Mouse (Mus musculus) neural tube, embryonic 10.5 days (tissue): ENCODE measurements around the gene Ppp1ca.

Experiments
- DNase-seq: peaks from one replicate; pipeline ENCODE4 v3.0.0-alpha.2; 2017; ENCODE audit warnings: low spot score; ENCODE audit errors: extremely low spot score

Ppp1ca gene

GRCm38 (mm10) chr19:4191528-4192250 lies at the start of gene Ppp1ca:
Gene Ppp1ca (plus strand): TSS chr19:4192065.
- peak; percentile 98 for DNase-seq

GRCm38 (mm10) chr19:4142416-4143173 lies 49.3 kb upstream of the Ppp1ca start:
- DNase-seq = no peak

DNA sequence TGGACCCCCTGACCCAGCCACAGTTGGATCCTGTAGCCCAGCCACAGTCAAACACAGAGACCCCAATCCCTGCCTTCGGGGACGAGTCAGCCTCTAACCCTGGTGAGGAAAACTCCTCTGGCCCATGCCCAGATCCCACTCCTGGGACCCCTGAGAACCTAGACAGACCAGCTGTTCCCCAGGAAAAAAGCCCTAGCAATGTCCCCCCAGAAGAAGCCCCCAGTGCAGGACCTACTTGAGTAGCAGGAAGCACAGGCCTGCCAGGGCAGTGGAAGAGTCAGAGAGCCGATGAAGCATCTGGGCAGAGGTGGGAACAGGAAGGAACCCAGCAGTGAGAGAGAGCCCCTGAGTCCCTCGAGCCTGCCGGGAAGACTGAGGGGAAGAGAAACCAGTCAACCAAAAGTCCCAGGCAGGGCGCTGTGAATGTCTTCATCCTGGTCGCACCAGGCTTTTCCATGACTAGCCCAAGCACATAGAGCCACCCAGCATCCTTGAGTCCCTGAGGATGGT lies 48.1 kb upstream of the Ppp1ca start, which contains the start of gene Cabp4:
Gene Cabp4 (minus strand): TSS at position 275 of the 510 bp plus-strand sequence.
- DNase-seq = no peak

- no peak for DNase-seq
Observed at GRCm38 (mm10) chr19:4144550-4145498, 47.0 kb upstream of the Ppp1ca start.

DNA sequence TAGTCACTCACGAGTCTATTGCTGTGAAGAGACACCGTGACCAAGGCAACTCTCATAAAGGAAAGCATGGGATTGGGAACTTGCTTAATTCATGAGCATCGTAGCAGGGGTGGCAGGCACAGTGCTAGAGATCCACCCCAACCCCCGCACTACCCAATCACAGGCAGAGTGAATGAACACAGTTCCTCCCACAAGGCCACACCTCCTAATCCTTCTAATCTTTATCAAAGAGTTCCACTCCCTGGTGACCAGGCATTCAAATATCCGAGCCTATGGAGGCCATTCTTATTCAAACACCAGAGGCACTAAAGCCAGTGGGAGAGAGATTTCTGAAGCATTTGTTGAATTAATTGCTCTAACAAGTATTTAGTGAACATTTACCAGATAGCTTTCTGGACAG lies 45.9 kb upstream of the Ppp1ca start:
- no peak for DNase-seq

GRCm38 (mm10) chr19:4146366-4147021 lies 45.4 kb upstream of the Ppp1ca start:
- no peak for DNase-seq

DNA sequence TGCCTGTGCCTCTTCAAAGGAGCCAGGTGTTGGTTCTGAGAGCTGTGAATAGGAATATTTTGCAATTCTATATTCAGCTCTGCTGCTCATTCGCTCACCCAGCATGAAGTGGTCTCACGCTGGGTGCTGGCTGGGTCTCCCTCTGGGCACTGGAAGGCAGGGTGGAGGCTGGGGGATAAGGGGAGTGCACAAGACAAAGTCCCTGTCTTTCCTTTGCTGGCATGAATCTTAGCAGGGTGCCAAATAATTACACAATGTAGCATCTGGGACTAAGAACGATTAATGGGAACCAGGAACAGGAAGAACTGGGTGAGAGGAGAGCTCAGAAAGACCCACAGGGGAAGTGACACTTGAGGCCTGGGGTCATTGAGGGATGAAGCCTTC lies 44.9 kb upstream of the Ppp1ca start:
- no peak for DNase-seq

DNA sequence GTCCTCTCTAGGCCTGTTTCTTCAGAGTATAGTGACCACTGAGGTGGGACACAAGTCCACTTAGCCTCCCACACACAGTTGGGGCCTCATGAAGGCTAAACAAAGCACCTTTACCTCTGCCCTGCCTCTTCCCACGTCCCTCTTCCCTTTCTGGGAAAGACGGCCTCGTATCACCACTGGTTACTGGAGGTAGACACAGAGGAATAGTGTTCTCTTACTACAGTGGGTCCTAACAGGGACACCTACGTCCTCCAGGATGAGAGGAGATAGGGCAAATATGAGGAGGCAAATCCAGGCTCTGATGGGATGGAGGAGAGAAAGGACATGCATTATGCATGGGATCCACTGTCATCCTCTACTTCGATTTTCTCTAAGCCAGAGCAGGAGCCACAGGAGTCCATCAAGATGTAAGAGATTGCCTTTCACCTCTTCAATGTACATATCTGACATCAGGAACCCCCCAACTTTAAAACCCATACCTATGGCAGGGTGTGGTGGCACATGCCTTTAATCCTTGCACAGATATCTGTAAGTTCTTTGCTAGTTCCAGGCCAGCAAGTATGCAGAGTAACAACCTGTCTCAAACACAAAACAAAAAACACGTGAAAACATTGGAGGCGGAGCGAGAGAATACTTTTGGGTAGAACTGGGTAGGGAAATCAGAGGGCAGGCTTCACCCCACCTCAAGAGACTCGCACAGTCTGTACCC lies 43.9 kb upstream of the Ppp1ca start:
- DNase-seq = no peak

DNA sequence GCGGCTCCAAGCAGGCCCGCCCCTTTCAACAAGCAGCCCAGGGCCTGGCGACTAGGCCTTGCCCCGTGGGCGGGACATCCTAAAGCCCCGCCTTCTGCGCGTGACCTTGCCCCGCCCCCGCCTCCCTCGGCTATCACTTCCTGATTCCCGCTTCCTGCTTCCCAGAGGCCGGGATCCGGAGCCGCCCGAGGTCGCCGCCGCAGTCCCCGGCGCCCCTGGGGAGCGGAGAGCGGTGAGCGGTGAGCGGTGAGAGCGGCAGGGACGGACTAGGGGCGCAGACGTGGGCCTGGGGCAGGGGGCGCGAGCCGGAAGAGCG lies 43.4 kb upstream of the Ppp1ca start, which contains the start of gene Coro1b:
Gene Coro1b (plus strand): TSS at position 129 of the 316 bp plus-strand sequence.
- peak; percentile 98 for DNase-seq

DNA sequence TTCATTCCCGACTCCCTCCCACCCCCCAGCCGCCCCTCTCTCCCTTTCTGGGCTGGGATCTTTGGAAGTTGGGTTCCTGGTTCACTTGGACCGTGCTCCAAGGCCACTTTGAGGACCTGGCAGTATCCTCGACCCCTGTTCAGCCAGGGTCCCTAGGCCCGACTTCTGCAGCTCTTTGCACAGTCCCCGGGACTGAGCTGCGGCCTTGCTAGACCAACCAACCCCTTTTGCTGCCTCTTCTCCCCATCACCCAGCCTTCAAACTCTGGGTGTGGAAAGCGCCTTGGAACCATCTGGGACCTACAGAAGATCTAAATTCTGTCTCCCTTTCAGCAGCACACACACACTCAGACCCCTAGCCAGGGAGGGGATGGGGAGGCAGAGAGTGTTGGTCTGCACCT lies 43.0 kb upstream of the Ppp1ca start:
- DNase-seq = no peak

DNA sequence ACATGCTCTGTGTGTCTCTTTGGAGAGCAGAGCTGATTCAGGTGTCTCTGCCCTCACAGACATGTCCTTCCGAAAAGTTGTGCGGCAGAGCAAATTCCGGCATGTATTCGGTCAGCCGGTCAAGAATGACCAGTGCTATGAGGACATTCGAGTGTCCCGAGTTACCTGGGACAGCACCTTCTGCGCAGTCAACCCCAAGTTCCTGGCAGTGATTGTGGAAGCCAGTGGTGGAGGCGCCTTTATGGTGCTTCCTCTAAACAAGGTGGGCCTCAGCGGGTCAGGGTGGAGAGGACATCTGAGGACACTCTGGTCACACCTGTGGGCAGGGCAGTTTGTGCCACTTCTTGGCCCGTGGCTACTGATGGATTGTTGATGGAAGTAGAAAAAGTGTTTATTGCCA lies 42.6 kb upstream of the Ppp1ca start:
- DNase-seq = no peak

GRCm38 (mm10) chr19:4149764-4150461 lies 42.0 kb upstream of the Ppp1ca start:
- DNase-seq = no peak

DNA sequence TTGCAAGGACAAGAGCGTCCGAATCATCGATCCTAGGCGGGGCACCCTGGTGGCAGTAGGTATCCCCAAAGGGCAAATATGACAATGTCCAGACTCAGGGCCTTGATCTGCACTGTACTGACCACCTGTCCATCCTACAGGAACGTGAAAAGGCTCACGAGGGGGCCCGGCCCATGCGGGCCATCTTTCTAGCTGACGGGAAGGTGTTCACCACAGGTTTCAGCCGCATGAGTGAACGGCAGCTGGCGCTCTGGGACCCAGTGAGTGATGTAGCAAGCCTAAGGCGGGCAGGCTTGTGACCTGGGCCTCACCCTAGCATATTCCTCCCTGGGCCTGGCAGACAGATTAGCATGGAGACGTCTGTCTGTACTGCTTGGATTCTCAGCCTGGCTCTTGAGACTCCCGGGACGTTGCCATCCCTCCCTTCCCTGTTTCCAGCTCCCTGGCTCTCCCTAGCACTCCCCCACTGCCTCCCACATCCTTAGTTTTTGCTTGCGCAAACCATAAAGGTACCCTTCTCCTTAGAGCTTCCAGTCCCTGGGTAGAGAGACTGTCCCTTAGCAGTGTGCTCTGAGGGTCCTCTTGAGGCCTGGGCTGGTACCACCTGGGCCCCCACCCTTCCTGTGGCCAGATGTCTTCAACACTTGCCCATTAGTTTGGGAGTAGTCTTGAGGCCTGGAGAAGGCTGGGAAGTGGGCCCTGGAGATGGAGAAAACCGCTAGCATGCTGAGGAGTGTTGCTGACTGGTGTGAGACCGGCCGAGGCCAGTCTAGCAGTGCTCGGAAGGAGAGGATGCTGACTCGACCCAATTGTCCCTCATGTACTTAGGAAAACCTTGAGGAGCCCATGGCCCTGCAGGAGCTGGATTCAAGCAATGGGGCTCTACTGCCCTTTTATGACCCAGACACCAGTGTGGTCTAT lies 41.0 kb upstream of the Ppp1ca start:
- DNase-seq = no peak

- no peak for DNase-seq
Observed at GRCm38 (mm10) chr19:4151488-4151860, 40.4 kb upstream of the Ppp1ca start.

- DNase-seq = no peak
Observed at GRCm38 (mm10) chr19:4151898-4152297, 40.0 kb upstream of the Ppp1ca start.

GRCm38 (mm10) chr19:4152445-4153231 lies 39.2 kb upstream of the Ppp1ca start:
- no peak for DNase-seq

DNA sequence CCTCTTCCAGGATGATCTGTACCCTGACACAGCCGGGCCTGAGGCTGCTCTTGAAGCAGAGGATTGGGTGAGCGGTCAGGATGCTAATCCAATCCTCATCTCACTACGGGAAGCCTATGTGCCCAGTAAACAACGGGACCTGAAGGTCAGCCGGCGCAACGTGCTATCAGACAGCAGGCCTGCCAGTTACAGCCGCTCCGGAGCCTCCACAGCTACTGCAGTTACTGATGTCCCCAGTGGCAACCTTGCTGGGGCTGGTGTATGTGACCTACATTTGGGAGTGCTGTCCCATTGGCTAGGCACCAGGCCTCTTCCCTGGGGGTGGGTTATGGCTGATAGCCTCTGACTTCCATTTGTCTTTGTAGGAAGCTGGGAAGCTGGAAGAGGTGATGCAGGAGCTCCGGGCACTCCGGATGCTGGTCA lies 38.6 kb upstream of the Ppp1ca start, which contains the start of gene Ptprcap:
Gene Ptprcap (plus strand): TSS at position 373 of the 423 bp plus-strand sequence.
- no peak for DNase-seq
